Mouse (Mus musculus): ENCODE measurements around the gene Dgkz.

Dgkz gene

DNA sequence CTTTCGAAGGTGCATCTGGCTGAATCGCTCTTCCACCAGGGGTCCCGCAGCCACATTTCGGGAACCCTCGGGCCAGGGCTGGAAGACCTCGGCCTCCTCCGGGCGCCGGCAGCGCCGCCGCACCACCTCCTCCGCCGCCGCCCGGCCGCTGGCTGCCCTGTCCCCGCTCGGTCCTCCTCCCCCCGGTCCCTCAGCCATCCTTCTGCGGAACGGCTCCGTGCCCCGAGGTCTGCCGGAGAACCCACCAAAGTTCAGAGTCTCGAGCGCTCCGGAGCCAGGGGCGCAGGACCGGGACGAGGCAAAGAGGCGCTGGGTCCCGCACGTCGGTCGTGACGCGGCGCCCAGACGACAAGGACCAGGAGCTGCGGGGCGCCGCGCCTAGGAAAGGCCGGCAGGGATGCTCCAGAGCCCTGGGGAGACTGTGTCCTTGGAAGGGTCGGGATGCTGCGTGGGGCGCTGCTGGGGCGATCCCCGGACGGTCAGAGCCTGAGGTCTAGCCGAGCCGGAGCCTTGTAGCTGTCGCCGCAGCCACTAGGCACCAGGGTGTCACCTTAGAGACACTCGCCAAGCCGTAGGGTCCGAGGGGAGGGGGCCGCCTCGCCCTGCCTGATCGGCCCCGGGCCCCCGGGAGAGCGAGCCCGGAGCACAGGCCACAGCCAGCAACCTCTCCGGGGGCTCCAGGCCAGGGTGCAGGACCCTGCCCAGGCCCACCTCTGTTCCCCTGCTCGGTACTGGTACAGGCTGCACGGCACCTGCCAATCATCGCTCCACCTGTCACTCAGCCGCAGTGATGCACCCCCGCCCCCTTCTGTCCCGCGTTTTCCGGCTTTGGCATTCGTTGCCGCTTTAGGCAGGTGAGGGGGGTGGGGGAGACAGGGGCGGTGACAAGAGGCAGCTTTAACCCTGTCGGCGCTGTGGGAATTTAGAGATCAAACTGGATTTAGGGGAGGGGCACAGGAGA, at the start of gene Dgkz:
Gene Dgkz, minus strand, starts transcription at position 284 of the 961 bp plus-strand sequence.
- DNase-seq, result peak; percentile 68

DNA sequence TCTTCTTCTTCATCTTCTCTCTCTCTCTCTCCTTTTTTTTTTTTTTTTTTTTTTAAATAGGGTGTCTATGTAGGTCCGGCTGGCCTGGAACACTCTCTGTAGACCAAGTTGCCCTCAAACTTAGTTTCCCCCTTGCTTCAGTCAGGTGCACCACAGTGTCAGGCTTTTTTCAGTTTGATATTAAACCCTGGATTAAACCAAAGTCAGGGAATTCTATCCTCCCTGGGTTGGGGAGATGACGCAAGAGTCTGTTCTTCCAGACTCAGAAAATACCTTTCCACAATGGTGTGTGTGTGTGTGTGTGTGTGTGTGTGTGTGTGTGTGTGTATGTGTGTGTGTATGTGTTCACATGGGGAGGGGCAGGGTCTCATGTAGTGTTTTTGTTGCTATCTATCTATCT, 49.5 kb upstream of the Dgkz start:
- no peak for DNase-seq

DNA sequence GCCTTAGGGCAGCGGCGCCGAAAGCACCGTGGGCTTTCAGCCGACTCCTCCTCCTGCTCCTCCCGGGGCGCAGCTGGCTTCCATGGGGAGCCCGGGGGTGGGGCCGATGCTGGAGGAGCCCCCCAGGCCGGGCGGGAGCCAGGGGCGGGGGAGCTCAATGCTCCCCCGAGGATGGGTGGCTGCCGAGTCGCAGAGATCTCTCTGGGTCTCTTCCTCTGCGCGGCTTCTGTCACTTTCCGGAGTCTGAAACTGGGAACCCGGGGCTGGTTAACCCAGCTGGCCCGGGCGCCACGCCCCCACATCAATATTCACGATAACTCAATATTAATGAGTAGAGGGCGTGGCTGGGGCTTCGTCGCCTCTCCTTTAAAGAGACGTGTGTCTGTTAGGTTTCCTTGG, 48.6 kb upstream of the Dgkz start, which contains the start of gene Creb3l1:
Gene Creb3l1, minus strand, starts transcription at position 229 of the 399 bp plus-strand sequence.
- no peak for DNase-seq

DNA sequence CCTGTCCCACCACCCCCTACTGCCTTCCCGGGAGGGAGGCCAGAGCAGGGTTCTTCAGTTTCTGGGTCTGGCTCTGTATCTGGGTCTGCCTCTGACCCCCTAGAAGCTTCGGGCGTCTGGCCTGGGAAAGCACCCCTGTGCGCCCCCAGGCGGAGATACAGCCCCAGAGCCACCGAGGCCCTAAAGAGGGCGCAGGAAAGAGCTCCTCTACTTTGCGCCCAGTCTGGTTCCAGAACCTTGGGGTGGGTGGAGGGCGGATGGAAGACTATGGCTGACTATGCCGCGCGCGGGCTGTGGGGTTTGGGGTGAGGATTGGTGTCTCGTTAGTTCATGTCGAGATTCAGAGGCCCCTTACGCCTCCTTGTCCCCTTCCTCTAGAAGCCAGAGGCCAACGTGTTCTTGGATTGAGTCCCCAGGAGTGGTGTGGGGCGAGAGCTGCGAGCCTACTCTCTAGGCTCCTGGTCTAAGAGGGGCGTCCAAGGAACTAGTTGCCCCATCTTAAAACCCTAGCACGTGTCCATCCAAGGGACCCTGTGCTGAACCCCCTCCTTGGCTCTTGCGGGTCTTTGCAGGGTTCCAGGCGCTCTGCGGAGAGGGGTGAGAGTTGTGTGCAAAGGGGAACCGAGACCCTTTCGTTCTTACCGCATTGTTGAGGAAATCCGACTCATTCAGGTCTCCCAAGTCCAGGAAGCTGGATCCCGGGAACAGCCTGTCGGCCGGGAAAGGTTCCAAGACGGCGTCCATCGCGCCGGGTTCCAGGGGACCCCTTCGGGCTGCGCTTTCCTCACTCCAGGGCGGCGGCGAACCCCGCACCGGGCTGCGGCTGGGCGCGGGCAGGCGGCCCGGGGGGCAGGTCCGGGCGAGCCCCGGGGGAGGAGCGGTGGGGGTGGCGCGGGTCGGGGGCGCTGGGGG, 48.0 kb upstream of the Dgkz start:
- DNase-seq, result peak; percentile 34

DNA sequence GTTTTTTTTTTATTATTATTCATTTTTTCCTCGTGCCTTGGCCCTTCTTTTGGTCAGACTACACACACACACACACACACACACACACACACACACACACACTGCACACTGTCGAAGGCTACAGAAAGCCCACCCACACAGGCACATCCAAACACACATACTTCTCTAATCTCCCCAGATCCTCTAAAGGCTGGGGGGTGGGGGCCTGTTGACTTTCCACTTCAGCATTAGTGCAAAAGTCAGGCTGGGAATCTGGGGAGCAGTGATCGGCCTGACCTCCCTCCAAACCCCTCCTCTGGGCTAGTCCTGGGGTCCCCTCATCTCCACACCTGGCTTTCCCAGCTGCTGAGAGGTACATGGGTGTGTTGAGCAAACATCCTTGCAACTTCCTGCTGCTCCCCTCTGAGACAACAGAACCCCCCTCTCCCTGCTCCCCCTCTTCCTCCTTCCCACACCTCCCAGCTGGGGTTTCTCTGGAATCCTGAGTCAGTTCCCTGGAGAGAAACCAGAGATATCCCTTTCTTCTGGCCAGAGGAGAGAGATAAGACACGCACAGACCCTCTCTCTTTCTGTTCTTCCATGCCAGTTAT, 45.1 kb upstream of the Dgkz start:
- no peak for DNase-seq

DNA sequence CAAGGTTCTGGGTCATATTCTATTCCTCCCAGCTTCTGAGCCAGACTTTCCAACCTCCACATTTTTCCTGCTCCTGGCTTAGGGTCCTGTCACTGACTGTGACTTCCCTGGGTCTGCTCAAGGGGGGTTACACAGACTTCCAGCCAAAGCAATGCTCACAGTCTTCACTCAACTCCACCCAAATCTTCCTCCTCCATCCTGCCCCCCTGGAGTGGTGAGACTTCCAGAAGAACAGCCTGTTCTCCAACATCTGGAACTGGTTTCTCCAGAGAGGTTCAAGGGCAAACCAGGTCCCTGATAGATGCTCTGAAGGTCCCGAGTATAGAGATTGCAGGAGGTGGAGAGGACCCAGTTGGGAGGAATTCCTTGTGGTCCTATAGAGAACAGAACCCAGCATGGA, 41.8 kb upstream of the Dgkz start:
- no peak for DNase-seq

DNA sequence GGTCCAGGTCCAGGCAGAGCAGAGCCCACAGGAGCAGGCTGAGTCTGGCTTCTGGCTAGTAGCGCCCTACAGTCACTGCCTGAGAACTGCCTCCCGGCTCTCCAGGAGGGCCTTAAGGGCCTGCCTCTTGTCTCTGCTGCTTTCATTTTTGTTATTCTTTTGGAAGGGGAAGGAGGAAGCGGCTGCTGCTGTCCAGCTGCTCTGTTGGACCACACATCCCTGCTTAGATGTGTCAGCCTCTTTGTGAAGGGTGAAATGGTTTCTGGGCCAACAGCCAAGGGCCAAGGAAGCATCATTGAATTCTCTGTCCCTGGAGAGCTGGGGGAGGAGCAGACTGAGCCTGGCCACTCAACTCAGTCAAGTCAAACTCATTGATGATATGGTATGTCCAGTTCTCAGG, 41.3 kb upstream of the Dgkz start:
- DNase-seq, result no peak

DNA sequence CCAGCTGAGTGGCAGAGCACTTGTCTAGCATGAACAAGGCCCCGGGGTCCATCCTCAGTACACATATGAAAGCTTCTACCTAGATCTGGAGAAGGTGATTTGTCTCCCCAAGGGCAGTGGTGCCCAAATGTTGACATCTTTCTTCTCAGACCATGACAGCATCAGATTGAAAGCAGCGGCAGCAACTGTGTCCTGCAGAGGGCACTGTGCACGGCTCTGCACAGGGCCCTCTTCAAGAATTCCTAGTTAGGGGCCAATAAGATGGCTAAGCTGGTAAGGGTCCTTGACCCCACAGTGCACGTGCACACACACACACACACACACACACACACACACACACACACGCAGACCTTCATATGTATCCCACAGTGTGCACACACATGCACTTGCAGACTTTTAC, 39.2 kb upstream of the Dgkz start:
- no peak for DNase-seq

DNA sequence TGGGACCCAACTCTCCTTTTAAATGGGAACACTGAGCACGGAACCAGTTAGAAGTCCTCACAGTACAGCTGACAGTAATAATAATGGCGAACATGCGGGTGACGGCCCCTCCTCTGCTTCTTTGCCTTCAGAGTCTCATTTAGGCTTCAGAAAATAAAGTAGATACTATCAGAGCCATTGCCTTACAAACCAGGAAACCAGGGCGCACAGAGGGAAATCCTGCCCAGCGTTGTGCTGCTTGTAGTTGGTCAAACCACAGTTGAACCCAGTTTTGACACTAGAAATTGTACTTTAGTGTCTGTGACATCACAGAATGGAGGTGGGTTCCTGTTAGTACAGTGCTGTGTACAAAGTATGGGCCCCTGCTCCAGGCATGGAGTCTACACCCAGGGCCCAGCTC, 38.6 kb upstream of the Dgkz start:
- DNase-seq, result no peak

DNA sequence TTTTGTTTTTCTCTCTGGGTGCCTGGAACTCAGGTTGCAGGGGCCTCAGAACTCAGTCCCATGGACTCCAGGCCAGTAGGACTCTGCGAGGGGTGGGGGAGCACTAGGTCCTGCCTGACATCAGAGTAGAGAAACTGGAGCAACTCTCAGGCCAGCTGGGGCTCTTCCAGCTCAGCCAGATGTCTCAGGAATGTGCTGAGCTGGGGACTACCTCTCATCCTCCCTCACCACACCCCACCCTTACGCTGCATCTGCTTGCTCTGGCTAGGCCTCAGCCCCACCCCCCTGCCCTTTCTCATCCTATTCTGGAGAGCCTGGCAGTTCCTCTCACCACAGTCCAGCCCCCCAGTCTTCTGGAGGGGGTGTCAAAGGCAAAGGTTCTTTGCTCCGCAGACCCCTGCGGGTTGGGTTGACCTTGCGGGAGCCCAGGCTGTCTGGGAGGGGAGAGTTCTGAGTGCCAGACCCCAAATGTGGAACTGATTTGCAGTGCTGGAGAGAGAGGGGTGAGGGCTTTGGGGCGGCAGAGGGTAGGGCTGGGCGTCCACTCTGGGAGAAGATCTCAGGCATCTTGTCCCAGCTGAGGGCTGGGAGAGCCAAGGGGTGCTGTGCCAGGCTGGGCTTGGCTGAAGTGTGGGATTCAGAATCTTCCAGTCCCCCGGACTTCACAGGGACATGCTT, 37.2 kb upstream of the Dgkz start:
- DNase-seq, result no peak

DNA sequence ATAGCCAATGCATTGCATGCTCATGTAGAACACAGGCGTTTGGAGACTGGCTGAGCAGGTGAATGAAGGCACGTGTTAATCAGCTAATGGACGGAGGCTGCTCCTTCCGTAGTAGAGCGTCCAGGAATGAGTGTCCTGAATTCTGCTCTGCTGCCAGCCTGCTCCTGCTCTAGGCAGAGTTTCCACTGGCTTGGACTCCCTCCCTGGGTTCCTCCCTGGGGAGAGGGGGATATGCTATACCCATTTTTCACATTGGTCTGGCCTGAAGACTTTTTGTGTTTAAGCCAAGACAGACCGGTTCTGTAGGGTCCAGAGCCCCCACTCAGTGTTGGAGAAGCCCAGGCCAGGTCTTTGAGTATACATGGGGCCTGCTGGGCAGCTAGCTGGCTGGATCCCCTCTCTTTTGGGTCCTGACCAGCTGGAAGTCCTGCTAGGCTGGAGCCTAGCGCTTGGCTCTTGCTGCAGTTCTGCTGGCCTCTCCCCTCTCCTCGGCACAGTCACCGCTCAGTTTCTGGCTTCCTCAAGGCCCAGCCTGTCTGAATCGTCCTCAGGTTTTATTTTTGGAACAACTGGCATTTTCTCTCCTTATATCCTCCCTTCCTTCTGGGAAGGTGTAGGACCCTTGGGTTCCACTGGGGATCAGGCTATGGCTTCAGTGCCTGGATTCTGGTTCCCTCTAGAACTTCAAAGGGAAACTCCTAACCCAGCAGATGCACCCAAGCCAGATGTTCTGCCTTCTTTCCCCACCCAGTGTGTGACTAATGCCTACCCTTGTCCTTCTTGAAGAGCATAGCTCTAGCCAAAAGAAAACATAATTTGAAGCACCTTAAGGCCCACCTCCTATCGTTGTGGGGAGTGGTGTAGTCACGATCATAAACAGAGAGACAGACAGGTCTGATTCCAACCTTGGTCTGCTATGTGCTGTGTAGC, 36.0 kb upstream of the Dgkz start:
- DNase-seq, result no peak

DNA sequence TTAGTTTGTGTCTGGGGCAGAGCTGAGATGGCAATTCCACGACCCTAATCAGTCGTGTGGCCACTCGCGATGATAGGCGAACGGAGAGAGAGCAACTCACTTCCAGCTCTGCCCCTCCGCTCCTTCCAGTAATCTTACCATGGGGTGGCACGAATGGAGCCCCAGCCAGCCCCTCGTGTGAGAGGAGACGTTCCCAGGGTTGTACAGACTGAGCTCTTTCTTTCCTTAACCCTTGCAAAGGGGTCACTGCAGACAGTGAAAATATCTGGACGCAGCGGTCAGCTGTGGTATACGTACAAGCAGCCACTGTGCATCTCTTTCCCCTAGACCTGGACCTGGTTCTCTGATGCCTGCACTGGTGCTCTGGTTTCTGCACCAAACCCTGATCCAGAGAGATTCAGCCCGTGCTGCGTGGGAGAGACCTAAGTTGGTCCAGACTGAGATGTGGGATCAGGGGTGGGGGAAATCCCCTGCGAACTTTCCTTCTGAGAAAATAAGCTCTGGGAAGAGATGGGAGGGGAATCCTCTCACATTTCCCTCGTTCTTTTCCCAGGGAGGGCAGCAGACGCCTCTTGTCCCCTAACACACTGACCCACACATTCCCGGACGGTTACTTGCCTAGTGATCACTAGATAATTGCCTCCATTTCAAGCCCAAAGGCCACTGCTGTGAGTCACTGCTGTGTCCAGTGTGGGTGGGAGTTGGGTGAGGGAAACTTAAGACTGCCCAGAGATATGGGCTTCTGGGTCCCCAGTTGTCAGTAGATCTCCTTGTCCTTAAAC, 33.1 kb upstream of the Dgkz start:
- DNase-seq, result no peak

DNA sequence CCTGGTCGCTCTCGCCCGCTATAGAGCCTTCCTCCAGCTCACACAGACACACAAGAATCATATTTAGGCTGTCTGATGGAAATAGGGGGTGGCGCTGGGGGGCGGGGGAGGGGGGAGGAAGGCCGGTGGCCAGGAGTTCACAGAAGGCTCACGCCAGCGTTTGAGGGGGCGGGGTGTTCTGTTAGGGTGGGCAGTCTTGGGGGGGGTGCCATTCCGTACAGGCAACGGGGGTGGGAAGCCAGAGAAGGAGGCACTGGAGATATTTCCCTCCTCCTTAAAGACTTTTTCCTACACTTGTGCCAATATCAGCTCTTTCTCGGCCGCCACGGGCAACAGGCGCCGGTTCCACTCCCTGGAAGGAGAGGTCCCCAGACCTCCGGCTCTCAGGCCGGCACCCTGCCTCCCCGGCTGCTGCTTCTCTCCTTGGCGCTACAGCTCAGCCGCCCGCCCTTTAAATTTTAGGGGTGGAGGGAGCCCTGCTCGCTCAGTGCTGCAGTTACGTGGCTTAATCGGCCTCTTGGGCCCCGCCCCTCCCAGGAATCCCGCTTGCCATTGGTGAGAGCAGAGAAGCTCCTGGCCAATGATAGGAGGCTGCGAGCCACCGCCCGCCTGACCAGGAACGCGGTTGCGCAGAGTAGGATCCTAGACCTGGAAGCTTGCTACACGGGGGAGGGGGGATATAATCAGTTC, 32.4 kb upstream of the Dgkz start:
- peak; percentile 96 for DNase-seq

DNA sequence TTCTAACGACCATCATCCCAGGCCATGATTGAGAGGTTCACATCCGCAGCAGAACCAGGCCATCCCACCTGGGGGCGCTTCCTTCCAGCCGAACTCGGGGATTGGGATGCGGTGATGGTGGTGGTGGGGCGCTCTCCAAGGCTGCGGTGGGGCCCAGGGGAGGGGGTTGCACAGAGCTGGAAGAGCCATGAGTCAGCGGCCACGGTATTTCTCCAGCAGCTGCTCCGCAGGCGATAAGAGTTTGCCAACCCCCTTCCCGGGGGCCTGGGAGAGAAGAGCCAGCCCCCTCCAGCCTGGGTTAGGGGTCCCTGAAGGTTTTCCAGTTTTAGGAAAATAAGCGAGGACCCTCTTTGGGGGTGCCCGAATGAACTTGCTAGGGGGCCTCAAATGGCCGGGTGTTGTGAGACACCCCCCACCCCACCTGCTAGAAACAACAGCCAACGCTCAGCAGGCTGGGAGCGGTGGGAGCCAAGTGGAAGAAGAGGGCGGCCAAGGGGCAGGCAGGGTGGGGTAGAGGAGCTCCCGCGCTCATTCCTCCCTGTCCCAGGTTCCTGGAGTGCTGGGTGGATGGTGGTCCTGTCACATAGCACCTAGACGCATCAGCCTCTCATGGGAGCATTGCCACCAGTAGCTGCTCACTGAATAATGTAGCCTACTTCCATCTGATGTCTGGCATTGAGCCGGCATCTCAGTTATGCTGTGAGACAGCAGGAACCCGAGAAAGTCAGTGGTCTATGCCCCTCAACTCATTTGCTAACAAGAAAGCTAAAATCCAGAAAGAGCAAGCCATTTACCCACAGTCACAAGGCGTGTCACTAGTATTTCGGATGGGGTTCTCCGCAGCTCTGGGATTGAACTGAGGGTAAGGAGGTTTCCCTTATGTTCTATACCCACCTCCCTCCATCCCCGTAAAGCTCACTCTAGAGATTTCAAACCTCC, 31.6 kb upstream of the Dgkz start:
- no peak for DNase-seq

DNA sequence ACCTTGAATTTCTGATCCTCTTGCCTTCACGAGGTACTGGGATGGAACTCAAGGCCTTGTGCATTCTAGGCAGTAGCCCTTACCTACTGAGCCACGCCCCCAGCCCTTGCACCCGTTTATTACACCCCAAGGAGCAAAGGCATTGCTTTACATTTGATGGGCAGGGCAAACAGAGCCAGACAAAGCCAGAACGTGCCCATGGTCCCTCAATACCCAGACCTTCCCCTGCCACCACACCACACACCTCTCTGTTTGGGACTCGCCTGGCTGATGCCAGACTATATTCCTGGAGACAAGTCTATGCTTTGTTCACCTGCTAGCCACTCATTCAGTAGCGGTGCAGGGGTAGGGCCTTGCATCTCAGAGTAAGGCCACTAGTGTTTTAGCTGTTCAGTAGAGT, 30.8 kb upstream of the Dgkz start:
- no peak for DNase-seq

DNA sequence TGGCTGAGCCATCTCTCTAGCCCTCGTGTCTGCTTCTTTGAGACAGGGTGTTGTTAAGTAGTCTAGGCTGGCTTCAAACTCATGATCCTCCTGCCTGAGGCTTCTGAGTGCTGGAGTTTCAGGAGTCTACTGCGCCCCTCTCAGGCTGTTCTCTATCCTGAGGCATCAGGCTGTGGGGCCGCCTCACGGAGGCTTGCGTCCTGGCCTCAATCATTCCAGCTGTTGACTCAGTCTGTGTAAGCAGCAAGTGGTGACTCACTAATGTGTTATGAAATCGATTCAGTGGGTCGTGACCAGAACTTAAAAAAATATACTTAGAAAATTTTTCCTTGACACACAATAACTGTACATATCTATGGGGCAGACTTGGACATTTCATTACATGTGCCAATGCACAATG, 29.0 kb upstream of the Dgkz start:
- DNase-seq, result no peak

DNA sequence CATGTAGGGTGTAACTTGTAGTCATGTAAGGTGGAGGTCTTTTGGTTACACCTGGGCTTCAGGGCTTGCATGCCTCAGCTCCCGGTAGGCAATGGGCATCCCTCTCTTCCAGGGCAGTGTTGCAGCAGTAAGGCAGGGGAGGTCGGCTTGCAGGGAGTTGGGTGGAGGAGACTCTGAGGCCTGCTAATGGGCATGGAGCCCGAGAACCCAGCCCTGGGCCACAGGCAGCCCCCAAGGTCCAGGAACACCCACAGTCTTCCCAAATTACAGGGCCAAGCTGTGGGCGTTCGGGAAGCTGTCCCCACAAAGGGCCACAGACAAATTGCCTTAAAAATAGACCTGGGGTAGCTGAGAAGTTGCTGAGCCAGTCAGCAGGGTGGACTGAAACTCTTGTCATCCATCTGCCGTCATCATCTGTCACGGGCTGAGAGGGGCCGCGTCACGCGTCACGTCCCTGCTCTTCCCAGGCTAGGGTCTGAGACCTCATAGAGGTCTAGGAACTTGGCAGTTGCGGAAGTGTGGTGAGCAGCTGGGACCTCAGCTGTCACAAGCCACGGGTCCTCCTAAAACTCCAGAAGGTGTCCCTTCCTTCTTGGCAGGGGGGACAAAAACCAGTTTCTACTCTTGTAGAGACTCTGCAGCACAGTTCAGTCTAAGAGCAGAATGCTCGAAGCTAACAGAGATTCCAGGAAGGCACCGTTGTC, 22.4 kb upstream of the Dgkz start:
- no peak for DNase-seq

DNA sequence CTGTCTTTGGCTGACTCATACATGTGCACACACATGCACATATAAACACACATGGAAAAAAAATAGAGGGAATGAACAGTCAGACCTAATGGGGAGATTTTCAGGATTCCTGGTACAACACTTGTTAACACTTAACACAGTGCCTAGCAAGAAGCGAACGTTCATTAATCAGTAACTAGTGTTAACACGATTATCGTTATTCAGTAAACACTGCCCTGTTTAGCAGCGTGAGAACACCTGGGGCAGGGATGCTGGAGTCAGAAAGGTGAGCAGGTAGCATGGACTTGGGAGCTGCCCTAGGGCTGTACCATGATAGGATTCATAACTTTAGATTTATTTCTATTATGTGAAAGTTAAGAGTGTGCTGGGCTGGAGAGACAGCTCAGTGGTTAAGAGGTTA, 20.3 kb upstream of the Dgkz start:
- DNase-seq, result no peak

Measured in thymus, postnatal 25 days (tissue).